Mouse (Mus musculus): ENCODE measurements at regions not wholly inside any gene's neighbourhood (a gene's known extent, or its start where the extent isn't known, plus 50 kb on each side); places are given as distances from the start of the nearest gene placed in this dataset.

GRCm38 (mm10) chr1:185962606-185963005 lies 154.5 kb downstream of the Lyplal1 start:
- Histone ChIP-seq H3K4me1 (ENCODE audit: control insufficient read depth, insufficient read depth, low read length) (no peaks in the 10 kb centered on the region), H3K27me3 (replicated peaks; ENCODE audit: control insufficient read depth, insufficient read depth, low read length) (no peaks in the 10 kb centered on the region), H3K36me3 (ENCODE audit: control insufficient read depth, insufficient read depth, low read length) (no peaks in the 10 kb centered on the region), H3K27ac (ENCODE audit: insufficient read depth, low read depth, low read length) (no peak overlapping the region), H3K4me3 (ENCODE audit: insufficient read depth, low read depth, low read length) (no peak overlapping the region)
- no peak for DNase-seq
- WGBS = 74% methylated on average over 3 of the region's 3 CpGs
- TF ChIP-seq CTCF (conservative IDR thresholded peaks at IDR 0.05; ENCODE audit: insufficient read depth, insufficient read length, low read depth, low read length) (no peak), POLR2A (IDR thresholded peaks at IDR 0.05; ENCODE audit: low read depth, low read length) (no peak)

GRCm38 (mm10) chr1:185963773-185964172 lies 153.3 kb downstream of the Lyplal1 start:
- H3K4me1 ChIP-seq (ENCODE audit: control insufficient read depth, insufficient read depth, low read length) = no peaks in the 10 kb centered on the region
- DNase-seq = no peak
- WGBS = 97% methylated on average over 2 of the region's 2 CpGs

GRCm38 (mm10) chr1:185964426-185964825 lies 152.7 kb downstream of the Lyplal1 start:
- Histone ChIP-seq H3K4me3 (ENCODE audit: insufficient read depth, low read depth, low read length) (no peak overlapping the region), H3K27ac (ENCODE audit: insufficient read depth, low read depth, low read length) (no peak overlapping the region), H3K4me1 (ENCODE audit: control insufficient read depth, insufficient read depth, low read length) (no peaks in the 10 kb centered on the region), H3K36me3 (ENCODE audit: control insufficient read depth, insufficient read depth, low read length) (no peaks in the 10 kb centered on the region), H3K27me3 (replicated peaks; ENCODE audit: control insufficient read depth, insufficient read depth, low read length) (no peaks in the 10 kb centered on the region)
- 59% methylated on average over 6 of the region's 6 CpGs for WGBS
- no peak for DNase-seq
- TF ChIP-seq POLR2A (IDR thresholded peaks at IDR 0.05; ENCODE audit: low read depth, low read length) = no peak

More at GRCm38 (mm10) chr1:185963773-185964172, 153.3 kb downstream of the Lyplal1 start:
- Histone ChIP-seq H3K36me3 (ENCODE audit: control insufficient read depth, insufficient read depth, low read length) (no peaks in the 10 kb centered on the region), H3K27ac (ENCODE audit: insufficient read depth, low read depth, low read length) (no peak overlapping the region), H3K4me3 (ENCODE audit: insufficient read depth, low read depth, low read length) (no peak overlapping the region), H3K27me3 (replicated peaks; ENCODE audit: control insufficient read depth, insufficient read depth, low read length) (no peaks in the 10 kb centered on the region)
- TF ChIP-seq POLR2A (IDR thresholded peaks at IDR 0.05; ENCODE audit: low read depth, low read length) = no peak
- no peak for TF ChIP-seq CTCF (conservative IDR thresholded peaks at IDR 0.05; ENCODE audit: insufficient read depth, insufficient read length, low read depth, low read length)

- H3K4me3 ChIP-seq (ENCODE audit: insufficient read depth, low read depth, low read length) = no peak overlapping the region
- no peaks in the 10 kb centered on the region for H3K4me1 ChIP-seq (ENCODE audit: control insufficient read depth, insufficient read depth, low read length)
- 72% methylated on average over 4 of the region's 4 CpGs for WGBS
- no peak for TF ChIP-seq CTCF (conservative IDR thresholded peaks at IDR 0.05; ENCODE audit: insufficient read depth, insufficient read length, low read depth, low read length)
- no peak for TF ChIP-seq POLR2A (IDR thresholded peaks at IDR 0.05; ENCODE audit: low read depth, low read length)
- DNase-seq = no peak
- H3K36me3 ChIP-seq (ENCODE audit: control insufficient read depth, insufficient read depth, low read length) = no peaks in the 10 kb centered on the region
- no peak overlapping the region for H3K27ac ChIP-seq (ENCODE audit: insufficient read depth, low read depth, low read length)
- H3K27me3 ChIP-seq (replicated peaks; ENCODE audit: control insufficient read depth, insufficient read depth, low read length) = no peaks in the 10 kb centered on the region
These were observed 149.9 kb downstream of the Lyplal1 start for GRCm38 (mm10) chr1:185967227-185967626.

- H3K36me3 ChIP-seq (ENCODE audit: control insufficient read depth, insufficient read depth, low read length) = no peaks in the 10 kb centered on the region
- no peak for TF ChIP-seq POLR2A (IDR thresholded peaks at IDR 0.05; ENCODE audit: low read depth, low read length)
- TF ChIP-seq CTCF (conservative IDR thresholded peaks at IDR 0.05; ENCODE audit: insufficient read depth, insufficient read length, low read depth, low read length) = no peak
- WGBS = 83% methylated on average over 6 of the region's 6 CpGs
These were observed 149.3 kb downstream of the Lyplal1 start for GRCm38 (mm10) chr1:185967816-185968215.

GRCm38 (mm10) chr1:185968642-185969041 lies 148.5 kb downstream of the Lyplal1 start:
- TF ChIP-seq POLR2A (IDR thresholded peaks at IDR 0.05; ENCODE audit: low read depth, low read length) (no peak), CTCF (conservative IDR thresholded peaks at IDR 0.05; ENCODE audit: insufficient read depth, insufficient read length, low read depth, low read length) (no peak)
- 63% methylated on average over 3 of the region's 3 CpGs for WGBS
- Histone ChIP-seq H3K4me1 (ENCODE audit: control insufficient read depth, insufficient read depth, low read length) (no peaks in the 10 kb centered on the region), H3K27ac (ENCODE audit: insufficient read depth, low read depth, low read length) (no peak overlapping the region), H3K4me3 (ENCODE audit: insufficient read depth, low read depth, low read length) (no peak overlapping the region), H3K27me3 (replicated peaks; ENCODE audit: control insufficient read depth, insufficient read depth, low read length) (no peaks in the 10 kb centered on the region), H3K36me3 (ENCODE audit: control insufficient read depth, insufficient read depth, low read length) (no peaks in the 10 kb centered on the region)
- no peak for DNase-seq

More at GRCm38 (mm10) chr1:185967816-185968215, 149.3 kb downstream of the Lyplal1 start:
- no peak overlapping the region for H3K4me3 ChIP-seq (ENCODE audit: insufficient read depth, low read depth, low read length)
- H3K4me1 ChIP-seq (ENCODE audit: control insufficient read depth, insufficient read depth, low read length) = no peaks in the 10 kb centered on the region
- no peak for DNase-seq
- H3K27me3 ChIP-seq (replicated peaks; ENCODE audit: control insufficient read depth, insufficient read depth, low read length) = no peaks in the 10 kb centered on the region
- H3K27ac ChIP-seq (ENCODE audit: insufficient read depth, low read depth, low read length) = no peak overlapping the region

GRCm38 (mm10) chr1:185969231-185969630 lies 147.9 kb downstream of the Lyplal1 start:
- DNase-seq = peak; percentile 43
- 29% methylated on average over 2 of the region's 2 CpGs for WGBS
- no peaks in the 10 kb centered on the region for H3K27me3 ChIP-seq (replicated peaks; ENCODE audit: control insufficient read depth, insufficient read depth, low read length)

More at GRCm38 (mm10) chr1:185969231-185969630, 147.9 kb downstream of the Lyplal1 start:
- Histone ChIP-seq H3K4me1 (ENCODE audit: control insufficient read depth, insufficient read depth, low read length) (no peaks in the 10 kb centered on the region), H3K27ac (ENCODE audit: insufficient read depth, low read depth, low read length) (no peak overlapping the region; the same call in 1 of the 2 replicates), H3K4me3 (ENCODE audit: insufficient read depth, low read depth, low read length) (no peak overlapping the region), H3K36me3 (ENCODE audit: control insufficient read depth, insufficient read depth, low read length) (no peaks in the 10 kb centered on the region)
- no peak for TF ChIP-seq CTCF (conservative IDR thresholded peaks at IDR 0.05; ENCODE audit: insufficient read depth, insufficient read length, low read depth, low read length)
- TF ChIP-seq POLR2A (IDR thresholded peaks at IDR 0.05; ENCODE audit: low read depth, low read length) = no peak

Data from kidney, adult 2 months (tissue).